Mouse (Mus musculus): ENCODE results near the gene Osgin1.
A peak's percentile ranks its signal among the peaks of the same experiment; 100 is the strongest.

- TF ChIP-seq CTCF (IDR thresholded peaks at IDR 0.05; ENCODE audit: low read depth, low read length) (peak; percentile 55), EP300 (IDR thresholded peaks at IDR 0.05; ENCODE audit: insufficient read depth, low read depth, low read length) (peak; percentile 58; the same call in 1 of the 2 replicates)
Measured at GRCm38 (mm10) chr8:119440250-119440951, 6.5 kb downstream of the Osgin1 start.
